Mouse (Mus musculus) liver, adult 2 months (tissue): ENCODE measurements around the gene Syn3. TPM values are rescaled to one million over a fixed set of nuclear protein-coding genes. Genes with fewer than 3 reads are reported as not detected.

Experiments
- DNase-seq: peaks from one replicate; pipeline ENCODE4 v3.0.0-alpha.2; 2011; ENCODE audit warnings: low read depth, low spot score; ENCODE audit errors: extremely low read depth
- H3K27ac ChIP-seq: fragments of 200-500 bp; replicated peaks from 2 replicates; pipeline ENCODE4 v1.5.1; 2012; ENCODE audit warnings: low read depth, mild to moderate bottlenecking, control low read depth, inconsistent platforms, low read length; ENCODE audit not compliant: insufficient read depth
- H3K27me3 ChIP-seq: fragments of 200-500 bp; 2 replicates; pipeline ENCODE4 v1.6.1; 2012; ENCODE audit warnings: mild to moderate bottlenecking, moderate library complexity, low read length, inconsistent platforms; ENCODE audit not compliant: control insufficient read depth, insufficient read depth
- H3K36me3 ChIP-seq: fragments of 200-500 bp; 2 replicates; pipeline ENCODE4 v1.6.1; 2012; ENCODE audit warnings: low read length, inconsistent platforms; ENCODE audit not compliant: control insufficient read depth, insufficient read depth
- H3K4me1 ChIP-seq: fragments of 200-500 bp; 2 replicates; pipeline ENCODE4 v1.6.1; 2011; ENCODE audit warnings: low read length; ENCODE audit not compliant: control insufficient read depth, insufficient read depth
- H3K4me3 ChIP-seq: fragments of 200-500 bp; 2 replicates; pipeline ENCODE4 v1.5.1; 2011; ENCODE audit warnings: low read depth, mild to moderate bottlenecking, control low read depth, low read length, moderate library complexity; ENCODE audit not compliant: insufficient read depth
- H3K79me2 ChIP-seq: fragments of 200-500 bp; 2 replicates; pipeline ENCODE4 v1.6.1; 2012; ENCODE audit warnings: inconsistent platforms, mild to moderate bottlenecking, low read length, moderate library complexity; ENCODE audit not compliant: control insufficient read depth, insufficient read depth
- H3K9ac ChIP-seq: fragments of 200-500 bp; 2 replicates; pipeline ENCODE4 v1.6.1; 2012; ENCODE audit warnings: low read depth, mild to moderate bottlenecking, control low read depth, inconsistent platforms, low read length
- CTCF ChIP-seq: fragments of 200-500 bp; IDR thresholded peaks from 2 replicates; pipeline ENCODE4 v1.5.1; 2011; ENCODE audit warnings: low read depth, low read length, control low read depth
- POLR2A ChIP-seq: fragments of 200-500 bp; IDR thresholded peaks from 2 replicates; pipeline ENCODE4 v1.6.1; 2011; ENCODE audit warnings: low read length, control low read depth; ENCODE audit not compliant: insufficient read depth; ENCODE audit errors: extremely low read depth
- WGBS: fragments of 180-500 bp; shearing (Covaris S2); methylation state at CpG from one replicate; pipeline ENCODE4 v1.1.7; 2018; 5-methylcytosine and 5-hydroxymethylcytosine counted together
- polyA plus RNA-seq: library from polyadenylated mRNA; depleted of rRNA; stranded (reverse); fragments of >200 nt; gene quantifications from 2 replicates; pipeline ENCODE4 v1.2.3, GENCODE M21; 2012
- total RNA-seq: library from RNA; depleted of rRNA; stranded (reverse); fragments of >200 nt; gene quantifications from 2 replicates; pipeline ENCODE4 v1.2.3, GENCODE M21; 2014

The Syn3 gene
- total and polyA plus RNA-seq, 2 experiments, result 0.81 to 0.83 TPM

DNA sequence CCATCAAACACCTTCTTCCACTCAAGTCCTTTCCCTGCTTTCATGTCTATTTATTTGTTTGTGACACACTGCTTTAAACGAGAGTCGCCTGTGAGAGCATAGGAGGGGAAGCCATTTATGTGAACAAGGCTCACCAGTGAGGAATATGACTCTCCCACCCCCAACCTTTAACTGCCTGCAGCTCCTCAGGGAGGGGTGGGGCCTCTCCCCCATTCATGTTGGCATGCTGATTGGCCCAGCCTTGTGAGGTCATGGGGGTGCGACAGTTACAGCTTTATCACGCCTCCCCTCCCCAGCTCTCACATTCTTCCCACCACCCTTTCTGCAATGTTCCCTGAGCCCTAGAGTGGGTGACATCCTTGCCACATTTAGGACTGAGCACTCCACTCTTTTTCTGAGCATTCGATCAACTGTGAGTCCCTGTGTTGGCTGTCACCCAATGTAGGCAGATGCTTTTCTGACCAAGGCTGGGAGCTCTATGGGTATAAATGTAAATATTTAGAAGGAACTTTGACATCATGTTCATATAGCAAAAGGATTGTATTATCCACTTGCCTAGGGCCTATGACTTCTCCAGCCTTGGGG, 361.0 kb downstream of the Syn3 start:
- DNase-seq, result no peak
- 90% methylated on average over 5 of the region's 5 CpGs for WGBS
- no peaks in the 10 kb centered on the region for H3K4me1 ChIP-seq
- TF ChIP-seq CTCF (no peak), POLR2A (no peak)
- H3K79me2 ChIP-seq, result no peaks in the 10 kb centered on the region
- no peaks in the 10 kb centered on the region for H3K36me3 ChIP-seq
- H3K27me3 ChIP-seq, result no peaks in the 10 kb centered on the region
- no peak overlapping the region for H3K27ac ChIP-seq
- H3K9ac ChIP-seq, result no peak overlapping the region
- H3K4me3 ChIP-seq, result no peak overlapping the region

DNA sequence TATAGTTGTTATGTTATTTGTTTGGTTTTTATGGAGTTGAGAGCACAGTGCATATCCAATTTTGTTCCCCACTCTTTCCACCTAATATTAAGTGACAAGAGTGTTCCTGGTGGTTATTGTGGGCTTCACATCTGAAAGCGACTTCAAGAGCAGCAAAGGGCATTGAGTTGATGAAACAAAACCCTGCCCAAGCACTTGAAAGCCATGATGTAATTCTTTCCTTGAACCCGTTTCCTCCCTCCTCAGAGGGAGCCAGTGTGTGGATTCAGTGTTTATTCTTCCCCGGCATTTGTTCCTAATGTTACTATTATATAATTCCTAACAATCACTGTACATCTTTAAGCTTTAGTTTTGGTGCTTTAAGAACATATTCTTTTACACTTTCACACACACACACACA, 361.6 kb downstream of the Syn3 start:
- Histone ChIP-seq H3K27me3 (no peaks in the 10 kb centered on the region), H3K27ac (no peak overlapping the region), H3K4me1 (no peaks in the 10 kb centered on the region), H3K36me3 (no peaks in the 10 kb centered on the region), H3K79me2 (no peaks in the 10 kb centered on the region), H3K9ac (no peak overlapping the region), H3K4me3 (no peak overlapping the region)
- DNase-seq, result no peak
- TF ChIP-seq POLR2A (no peak), CTCF (no peak)
- 83% methylated on average over 3 of the region's 3 CpGs for WGBS

DNA sequence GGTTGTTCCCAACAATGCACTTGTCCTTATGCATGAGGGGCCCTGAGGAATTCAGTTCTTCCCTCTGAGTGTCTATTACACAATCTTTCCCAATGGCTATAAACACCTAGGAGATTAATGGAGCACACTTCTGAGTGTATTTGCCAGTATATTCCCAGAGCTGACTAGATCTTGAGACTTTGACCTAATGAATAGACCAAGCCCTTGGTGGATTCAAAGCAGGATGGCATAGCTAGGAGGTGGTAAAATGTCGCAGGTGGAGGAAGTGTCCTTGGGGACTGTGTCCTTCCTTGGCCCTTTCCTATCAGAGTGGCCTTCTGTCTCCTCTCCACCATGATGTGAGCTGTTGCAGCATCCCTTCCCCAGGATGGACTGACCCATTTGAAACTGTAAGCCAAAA, 362.4 kb downstream of the Syn3 start:
- TF ChIP-seq CTCF (no peak), POLR2A (no peak)
- no peak overlapping the region for H3K27ac ChIP-seq
- no peak overlapping the region for H3K4me3 ChIP-seq
- DNase-seq, result no peak
- no peaks in the 10 kb centered on the region for H3K36me3 ChIP-seq
- H3K27me3 ChIP-seq, result no peaks in the 10 kb centered on the region
- H3K9ac ChIP-seq, result no peak overlapping the region
- H3K79me2 ChIP-seq, result no peaks in the 10 kb centered on the region
- 94% methylated on average over 1 of the region's 1 CpGs for WGBS
- no peaks in the 10 kb centered on the region for H3K4me1 ChIP-seq

DNA sequence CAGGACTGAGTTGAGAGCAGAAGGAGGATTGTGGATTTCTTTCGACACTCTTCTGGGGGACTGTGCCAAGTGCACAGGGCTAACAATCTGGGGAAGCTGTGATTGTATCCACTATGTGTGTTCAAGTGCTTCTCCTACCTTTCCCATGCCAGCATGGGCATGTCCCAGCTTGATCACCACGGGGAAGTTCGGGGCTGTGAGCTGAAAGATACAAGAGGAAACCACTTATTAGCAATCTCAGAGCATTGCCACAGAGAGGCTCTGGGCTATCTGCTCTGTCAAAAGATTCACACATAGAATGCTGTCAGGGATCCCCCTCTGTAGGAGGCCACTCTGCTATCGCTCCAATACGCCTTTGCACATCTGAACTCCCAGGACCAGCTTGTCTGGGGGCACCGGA, 363.8 kb downstream of the Syn3 start:
- DNase-seq, result no peak
- 83% methylated on average over 6 of the region's 6 CpGs for WGBS
- H3K27ac ChIP-seq, result no peak overlapping the region
- no peak overlapping the region for H3K4me3 ChIP-seq
- H3K36me3 ChIP-seq, result no peaks in the 10 kb centered on the region
- H3K4me1 ChIP-seq, result no peaks in the 10 kb centered on the region
- H3K27me3 ChIP-seq, result no peaks in the 10 kb centered on the region
- no peak overlapping the region for H3K9ac ChIP-seq
- no peaks in the 10 kb centered on the region for H3K79me2 ChIP-seq
- TF ChIP-seq POLR2A (no peak), CTCF (no peak)

DNA sequence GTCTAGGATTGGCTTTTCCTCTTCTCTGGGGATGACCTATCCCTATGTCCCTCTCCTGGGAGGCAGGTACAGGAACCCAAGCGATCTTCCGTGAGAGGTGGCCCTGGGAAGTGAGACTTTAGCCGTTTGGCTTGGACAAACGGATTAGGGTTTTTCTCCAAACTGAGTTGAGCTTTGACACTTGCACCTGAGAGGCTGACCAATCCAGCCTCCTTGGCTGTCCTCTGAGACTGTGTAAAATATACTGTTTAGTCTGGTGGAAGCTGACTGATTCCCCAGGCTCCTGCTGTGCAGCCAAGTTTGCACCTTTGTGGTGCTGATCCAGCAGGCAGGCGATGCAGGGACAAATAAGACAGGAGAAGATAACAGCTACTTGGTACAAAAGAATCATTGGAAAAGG, 364.4 kb downstream of the Syn3 start:
- Histone ChIP-seq H3K36me3 (no peaks in the 10 kb centered on the region), H3K79me2 (no peaks in the 10 kb centered on the region), H3K27me3 (no peaks in the 10 kb centered on the region), H3K4me3 (no peak overlapping the region), H3K9ac (no peak overlapping the region), H3K27ac (no peak overlapping the region), H3K4me1 (no peaks in the 10 kb centered on the region)
- DNase-seq, result no peak
- 74% methylated on average over 5 of the region's 5 CpGs for WGBS
- no peak for TF ChIP-seq CTCF
- no peak for TF ChIP-seq POLR2A

DNA sequence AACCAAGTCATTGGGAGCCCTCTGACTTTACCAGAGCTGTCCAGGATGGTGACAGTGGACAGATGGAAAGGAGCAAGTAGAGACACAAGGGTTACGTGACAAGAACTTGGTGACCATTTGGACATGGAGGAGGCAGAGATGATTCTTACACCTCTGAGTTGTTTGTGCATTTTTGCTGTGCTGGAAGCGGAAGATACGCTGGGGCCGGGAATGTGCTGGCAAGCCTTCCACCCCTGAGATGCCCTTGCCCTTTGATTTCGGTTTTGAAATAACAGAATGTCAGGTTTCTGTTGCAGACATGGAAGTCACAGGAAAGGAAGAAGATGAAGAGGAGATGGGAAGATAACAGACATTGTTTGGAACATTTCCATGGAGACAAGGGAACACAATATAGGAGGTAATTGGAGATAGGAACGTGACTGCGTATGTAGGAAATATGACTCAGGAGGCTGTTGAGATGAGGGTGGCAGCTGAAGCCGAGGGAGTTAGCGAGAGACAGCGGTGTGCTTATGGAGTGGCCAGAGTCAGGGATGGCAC, 366.2 kb downstream of the Syn3 start:
- WGBS, result 87% methylated on average over 10 of the region's 10 CpGs
- no peak for TF ChIP-seq CTCF
- no peak for TF ChIP-seq POLR2A
- H3K4me3 ChIP-seq, result no peak overlapping the region

More for the DNA sequence above, 366.2 kb downstream of the Syn3 start:
- Histone ChIP-seq H3K9ac (no peak overlapping the region), H3K4me1 (no peaks in the 10 kb centered on the region), H3K27ac (no peak overlapping the region), H3K36me3 (no peaks in the 10 kb centered on the region), H3K27me3 (no peaks in the 10 kb centered on the region), H3K79me2 (no peaks in the 10 kb centered on the region)
- no peak for DNase-seq
